Mouse (Mus musculus) heart, postnatal 0 days (tissue): ENCODE results near the gene Cdkal1. TPM values are rescaled to one million over a fixed set of nuclear protein-coding genes. Genes with fewer than 3 reads are reported as not detected.

Experiments used
- ATAC-seq: fragments of 200-750 bp; cut with Nextera tagmentation; 2 replicates; pipeline ENCODE4 v1.8.0; 2017; ENCODE audit warnings: low read depth, moderate number of reproducible peaks, moderate library complexity; ENCODE audit not compliant: insufficient read depth
- DNase-seq: peaks from one replicate; pipeline ENCODE4 v3.0.0-alpha.2; 2016; ENCODE audit warnings: low spot score
- H3K27ac ChIP-seq: fragments of 300-500 bp; sonication (generic); 2 replicates; pipeline ENCODE4 v1.5.1; 2014; ENCODE audit warnings: low read depth, mild to moderate bottlenecking
- H3K27me3 ChIP-seq: fragments of 300-500 bp; sonication (generic); 2 replicates; pipeline ENCODE4 v1.6.1; 2014; ENCODE audit warnings: low read length, mixed read lengths; ENCODE audit not compliant: control insufficient read depth, insufficient read depth
- H3K36me3 ChIP-seq: fragments of 300-500 bp; sonication (generic); replicated peaks from 2 replicates; pipeline ENCODE4 v1.6.1; 2014; ENCODE audit warnings: low read length, mixed read lengths; ENCODE audit not compliant: control insufficient read depth, insufficient read depth
- H3K4me1 ChIP-seq: fragments of 300-500 bp; sonication (generic); 2 replicates; pipeline ENCODE4 v1.6.1; 2014; ENCODE audit warnings: antibody characterized with exemption; ENCODE audit not compliant: control insufficient read depth, insufficient read depth
- H3K4me2 ChIP-seq: fragments of 300-500 bp; sonication (generic); 2 replicates; pipeline ENCODE4 v1.6.1; 2014; ENCODE audit warnings: low read depth, mild to moderate bottlenecking, low read length, moderate library complexity
- H3K4me3 ChIP-seq: fragments of 300-500 bp; sonication (generic); 2 replicates; pipeline ENCODE4 v1.5.1; 2014; ENCODE audit warnings: low read depth, low read length
- H3K9ac ChIP-seq: fragments of 300-500 bp; sonication (generic); replicated peaks from 2 replicates; pipeline ENCODE4 v1.6.1; 2014; ENCODE audit warnings: low read depth, low read length, mixed read lengths
- H3K9me3 ChIP-seq: fragments of 300-500 bp; sonication (generic); replicated peaks from 2 replicates; pipeline ENCODE4 v1.6.1; 2016; ENCODE audit warnings: low read length; ENCODE audit not compliant: control insufficient read depth
- CTCF ChIP-seq: IDR thresholded peaks from 2 replicates; pipeline ENCODE4 v1.5.1; 2016; ENCODE audit warnings: antibody characterized with exemption, control low read depth, low read depth
- EP300 ChIP-seq: IDR thresholded peaks from 2 replicates; pipeline ENCODE4 v1.6.1; 2016; ENCODE audit warnings: antibody characterized with exemption, low read depth
- WGBS: fragments of 180-500 bp; shearing (Covaris S2); extraction: QIAGEN DNeasy Blood & Tissue Kit; methylation state at CpG from one replicate; pipeline ENCODE4 v1.1.7; 2014; 5-methylcytosine and 5-hydroxymethylcytosine counted together
- polyA plus RNA-seq: library from polyadenylated mRNA; unstranded; fragments of >200 nt; fragmentation: Nextera tagmentation; extraction: Ambion mirVana; gene quantifications from 2 replicates; pipeline ENCODE4 v1.2.1, GENCODE M21; 2015
- total RNA-seq: library from RNA; depleted of rRNA; stranded (reverse); fragments of >200 nt; gene quantifications from 2 replicates; pipeline ENCODE4 v1.2.3, GENCODE M21; 2014; ENCODE audit warnings: low replicate concordance

The Cdkal1 gene
- total and polyA plus RNA-seq, 2 experiments from 2014 or later, result 9.6 to 17.6 TPM

GRCm38 (mm10) chr13:29768104-29768503 is 87.4 kb downstream of the Cdkal1 start:
- DNase-seq (no peak), ATAC-seq (no peak)
- Histone ChIP-seq H3K9ac (no peak overlapping the region), H3K27ac (no peak overlapping the region), H3K36me3 (no peaks in the 10 kb centered on the region), H3K4me1 (peaks cover 16% of the 10 kb centered on the region), H3K27me3 (no peaks in the 10 kb centered on the region), H3K4me2 (no peak overlapping the region), H3K4me3 (no peak overlapping the region), H3K9me3 (no peaks in the 10 kb centered on the region)
- TF ChIP-seq EP300 (no peak), CTCF (no peak)
- WGBS, result 76% methylated on average over 1 of the region's 1 CpGs

DNA sequence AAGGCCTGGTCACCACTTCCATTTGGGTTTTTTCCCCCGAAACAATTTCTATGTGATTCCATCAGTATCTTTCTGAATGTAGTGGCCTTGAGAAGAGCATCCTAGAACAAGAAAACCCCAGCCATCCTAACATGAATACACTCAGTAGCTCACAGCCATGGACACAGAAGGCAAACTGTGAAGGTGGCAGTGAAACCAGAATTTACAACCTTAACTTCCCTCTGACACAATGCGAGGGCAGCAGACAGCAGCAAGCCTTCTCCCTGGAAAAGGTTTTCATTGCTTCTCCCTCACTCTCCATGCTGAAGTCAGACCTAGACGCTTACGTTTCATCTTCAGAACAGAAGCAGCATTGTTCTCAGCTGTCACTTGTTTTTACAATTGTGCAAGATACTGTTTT is 87.9 kb downstream of the Cdkal1 start:
- no peaks in the 10 kb centered on the region for H3K27me3 ChIP-seq
- H3K4me1 ChIP-seq, result peaks cover 16% of the 10 kb centered on the region
- H3K4me3 ChIP-seq, result no peak overlapping the region
- no peaks in the 10 kb centered on the region for H3K36me3 ChIP-seq
- H3K4me2 ChIP-seq, result no peak overlapping the region
- DNase-seq (no peak), ATAC-seq (no peak)
- TF ChIP-seq EP300, result no peak
- no peak for TF ChIP-seq CTCF
- no peak overlapping the region for H3K9ac ChIP-seq
- no peaks in the 10 kb centered on the region for H3K9me3 ChIP-seq
- 77% methylated on average over 4 of the region's 4 CpGs for WGBS
- no peak overlapping the region for H3K27ac ChIP-seq

DNA sequence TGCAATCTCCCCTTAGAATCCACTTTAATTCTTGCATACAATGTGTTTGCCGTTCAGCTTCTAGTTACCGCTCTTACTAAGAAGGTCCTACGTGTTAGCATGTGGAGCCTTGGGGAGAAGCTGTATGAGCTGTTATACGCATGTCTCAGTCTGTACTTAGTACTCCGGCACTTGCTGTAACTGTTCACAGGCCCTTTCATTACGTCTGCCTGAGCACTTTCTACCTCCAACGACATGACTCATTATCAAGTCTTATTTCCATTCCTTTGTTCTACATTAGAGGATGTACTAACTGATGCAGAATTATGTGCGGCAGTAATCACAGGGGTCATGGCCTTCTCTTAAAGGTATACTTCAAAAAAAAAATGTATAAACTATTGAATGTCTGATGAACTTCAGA is 89.1 kb downstream of the Cdkal1 start:
- Histone ChIP-seq H3K4me1 (peaks cover 16% of the 10 kb centered on the region), H3K36me3 (no peaks in the 10 kb centered on the region), H3K9ac (no peak overlapping the region), H3K4me2 (no peak overlapping the region), H3K4me3 (no peak overlapping the region), H3K9me3 (no peaks in the 10 kb centered on the region), H3K27me3 (no peaks in the 10 kb centered on the region), H3K27ac (no peak overlapping the region)
- TF ChIP-seq EP300, result no peak
- TF ChIP-seq CTCF, result no peak
- no peak for DNase-seq
- no peak for ATAC-seq
- WGBS, result 57% methylated on average over 8 of the region's 8 CpGs

DNA sequence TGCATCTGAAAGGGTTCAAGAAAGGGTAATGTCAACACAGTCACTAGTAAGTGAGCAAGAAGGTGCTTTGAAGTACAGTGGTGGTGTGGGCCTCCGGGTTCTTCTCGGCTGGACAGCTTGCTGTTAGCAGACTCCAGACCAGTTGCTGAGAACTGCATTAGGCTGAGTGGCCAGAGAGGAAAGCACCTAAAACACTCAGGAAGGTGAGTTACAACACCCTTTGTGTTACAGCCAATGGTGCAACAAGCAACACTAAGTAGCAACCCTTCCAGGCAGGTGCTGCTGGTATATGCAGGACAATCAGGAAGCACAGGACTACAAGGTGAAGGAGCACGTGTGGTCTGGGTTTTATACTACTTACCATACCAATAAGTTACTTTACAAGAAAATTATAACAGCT is 90.2 kb downstream of the Cdkal1 start:
- no peaks in the 10 kb centered on the region for H3K9me3 ChIP-seq
- no peak overlapping the region for H3K4me2 ChIP-seq
- no peaks in the 10 kb centered on the region for H3K27me3 ChIP-seq
- H3K36me3 ChIP-seq, result no peaks in the 10 kb centered on the region
- 50% methylated on average over 3 of the region's 3 CpGs for WGBS
- H3K4me3 ChIP-seq, result no peak overlapping the region
- H3K9ac ChIP-seq, result no peak overlapping the region
- ATAC-seq (no peak), DNase-seq (no peak)
- TF ChIP-seq CTCF, result no peak
- no peak overlapping the region for H3K27ac ChIP-seq
- H3K4me1 ChIP-seq, result peaks cover 13% of the 10 kb centered on the region

DNA sequence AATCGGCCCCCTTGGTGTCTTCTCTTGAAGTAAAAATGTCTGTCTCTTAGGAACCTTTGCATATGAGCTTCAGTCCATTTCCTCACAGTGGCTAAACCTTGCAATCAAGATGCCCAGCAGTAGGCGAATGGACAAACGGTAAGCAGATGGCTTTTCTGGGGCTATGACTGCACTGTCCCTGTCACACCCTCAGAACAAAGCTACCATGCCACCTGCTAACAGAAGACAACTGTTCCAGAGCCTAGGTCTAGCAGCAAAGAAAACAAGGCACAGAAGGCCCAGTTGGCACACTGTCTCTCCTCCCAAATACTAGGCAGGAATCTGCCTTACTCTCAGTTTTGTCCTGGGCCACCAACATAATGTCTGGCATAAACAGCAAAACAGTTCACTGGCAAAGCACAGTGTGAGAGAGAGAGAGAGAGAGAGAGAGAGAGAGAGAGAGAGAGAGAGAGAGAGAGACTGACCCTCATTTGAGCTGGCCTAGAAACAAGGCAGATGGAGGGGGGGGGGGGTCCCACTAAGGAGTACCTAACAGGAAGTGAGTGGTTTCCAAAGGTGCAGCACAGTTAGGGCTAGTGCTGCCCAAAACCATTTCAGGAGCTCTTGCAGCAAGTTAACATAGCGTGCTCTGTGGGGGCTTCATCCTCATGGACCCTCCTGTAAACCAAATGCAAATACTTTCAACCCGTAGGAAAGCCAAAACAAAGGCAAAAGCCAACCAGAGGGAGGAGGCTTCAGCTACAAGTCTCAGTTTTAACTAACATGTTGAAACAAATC is 95.6 kb downstream of the Cdkal1 start:
- TF ChIP-seq EP300 (no peak), CTCF (no peak)
- Histone ChIP-seq H3K4me2 (no peak overlapping the region), H3K4me3 (no peak overlapping the region), H3K27ac (no peak overlapping the region), H3K9ac (no peak overlapping the region), H3K36me3 (no peaks in the 10 kb centered on the region), H3K27me3 (no peaks in the 10 kb centered on the region), H3K9me3 (no peaks in the 10 kb centered on the region), H3K4me1 (no peaks in the 10 kb centered on the region)
- WGBS, result 83% methylated on average over 5 of the region's 5 CpGs
- ATAC-seq (no peak), DNase-seq (no peak)

DNA sequence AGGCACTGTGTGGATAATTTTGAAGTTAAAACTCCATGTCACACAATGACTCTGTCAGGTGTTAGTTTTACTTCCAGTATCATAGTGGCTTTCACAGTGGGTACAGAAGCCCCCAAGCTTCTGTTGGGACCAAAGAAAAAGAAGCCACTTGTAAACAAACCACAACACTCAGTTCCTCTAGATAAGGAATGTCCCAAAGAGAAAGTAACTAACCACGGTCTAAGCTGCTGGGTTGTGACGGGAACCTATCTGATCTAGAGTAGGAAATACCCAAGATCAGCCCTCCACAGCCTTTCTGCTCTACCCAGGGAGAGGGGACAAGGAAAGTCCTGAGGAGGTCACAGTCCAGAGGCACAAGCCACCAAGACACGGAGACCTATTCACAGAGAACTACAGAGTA is 99.4 kb downstream of the Cdkal1 start:
- Histone ChIP-seq H3K27me3 (no peaks in the 10 kb centered on the region), H3K27ac (no peak overlapping the region), H3K4me2 (peak overlapping the region; percentile 32; the same call in 1 of the 2 replicates), H3K4me1 (no peaks in the 10 kb centered on the region), H3K36me3 (no peaks in the 10 kb centered on the region), H3K4me3 (no peak overlapping the region), H3K9ac (peak overlapping the region; percentile 35; the same call in 1 of the 2 replicates), H3K9me3 (no peaks in the 10 kb centered on the region)
- DNase-seq (no peak), ATAC-seq (no peak)
- 36% methylated on average over 3 of the region's 3 CpGs for WGBS
- TF ChIP-seq CTCF, result no peak
- TF ChIP-seq EP300, result no peak
